Mouse (Mus musculus) frontal cortex, postnatal 10 days (tissue): Measurements from ENCODE around the gene Nrxn1.

Experiments
- DNase-seq, 2 experiments: peaks; one replicate each; pipeline ENCODE4 v3.0.0; 2022; ENCODE audit warnings: low spot score in 2 of 2, mixed read lengths in 1 of 2

The Nrxn1 gene

DNA sequence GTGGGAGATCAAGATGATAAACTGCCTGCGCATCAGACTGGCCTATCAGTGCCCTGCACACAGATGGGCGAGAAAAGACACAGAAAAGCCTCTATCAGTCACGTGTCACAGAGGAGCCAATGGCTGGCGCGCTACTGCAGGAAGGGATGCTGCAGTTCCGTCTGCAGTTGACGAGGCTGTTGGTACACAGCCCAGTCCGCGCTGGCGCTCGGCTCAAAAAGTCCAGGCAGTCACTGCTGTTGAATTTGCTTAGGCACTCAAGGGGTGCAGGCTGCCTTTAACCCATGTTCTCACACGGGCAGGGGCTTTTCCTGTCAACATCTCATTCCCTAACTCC, 1004.6 kb downstream of the Nrxn1 start:
- DNase-seq = peak; percentile 85 to 86

DNA sequence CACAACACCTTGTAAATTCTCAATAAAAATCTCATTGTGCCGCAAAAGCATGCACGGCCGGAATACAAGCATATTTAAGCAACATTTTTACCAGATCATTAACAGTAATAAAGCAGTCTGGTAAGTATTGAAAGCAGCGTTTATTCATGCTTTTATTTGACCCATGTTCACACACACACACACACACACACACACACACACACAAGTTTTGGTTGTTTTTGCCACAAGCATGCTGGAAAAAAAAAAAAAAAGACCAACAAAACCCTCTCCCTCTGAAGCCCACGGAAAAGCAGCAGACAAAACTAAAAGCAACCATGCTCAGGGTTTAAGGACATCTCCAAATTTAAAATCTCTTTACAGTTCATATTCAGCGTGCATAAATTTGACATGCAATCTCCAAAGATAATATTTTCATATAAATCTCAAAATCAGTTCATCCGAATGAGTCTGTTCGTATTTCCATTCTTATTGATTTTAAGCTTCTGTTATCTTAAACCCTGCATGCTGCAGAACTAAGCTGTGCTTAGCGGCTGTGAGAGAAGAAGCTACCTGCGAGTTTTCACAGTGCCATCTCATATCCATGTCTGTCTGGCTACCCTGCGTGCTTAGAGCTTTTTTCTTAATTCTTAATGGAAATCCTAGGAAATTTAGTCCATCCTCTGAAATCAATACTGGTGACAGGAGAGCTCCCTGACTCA, 1005.1 kb downstream of the Nrxn1 start:
- no peak for DNase-seq

DNA sequence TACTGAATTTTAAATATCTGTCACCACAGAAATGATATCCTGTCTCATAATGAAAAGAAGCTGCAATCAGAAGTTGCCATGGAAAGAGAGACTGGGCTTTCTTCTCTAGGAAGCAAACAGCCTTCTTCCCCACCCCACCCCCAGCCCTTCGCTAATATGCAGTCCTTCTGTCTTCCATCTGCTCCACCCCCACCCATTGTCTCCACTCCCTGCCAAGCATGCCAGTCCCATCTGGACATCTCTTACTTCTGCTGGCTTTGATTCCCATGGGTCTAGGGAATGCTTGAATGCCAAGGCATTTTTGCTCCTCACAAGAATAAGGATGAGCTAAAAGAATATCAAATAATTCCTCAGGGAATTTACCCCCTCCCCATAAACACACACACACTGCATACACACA, 1006.0 kb downstream of the Nrxn1 start:
- peak; percentile 31 to 54 for DNase-seq

DNA sequence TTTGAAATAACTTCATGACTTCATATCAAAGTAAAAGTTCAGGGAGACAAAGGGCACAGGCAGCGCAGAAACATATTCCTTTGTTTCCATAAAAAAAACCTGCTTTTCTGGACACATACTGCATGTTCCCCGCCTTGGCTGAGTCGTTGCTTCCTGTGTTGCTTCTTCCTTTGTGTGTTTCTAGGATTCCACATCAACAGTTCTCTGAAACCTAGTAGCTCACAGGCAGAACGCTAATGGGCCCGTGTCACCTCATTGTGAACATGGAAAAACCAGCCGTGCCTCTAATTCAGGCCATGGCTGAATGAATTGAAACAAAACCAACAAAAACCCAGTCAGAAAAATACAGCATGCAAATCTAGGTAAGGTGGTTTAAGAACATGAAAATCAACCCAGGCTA, 1013.9 kb downstream of the Nrxn1 start:
- DNase-seq = no peak

DNA sequence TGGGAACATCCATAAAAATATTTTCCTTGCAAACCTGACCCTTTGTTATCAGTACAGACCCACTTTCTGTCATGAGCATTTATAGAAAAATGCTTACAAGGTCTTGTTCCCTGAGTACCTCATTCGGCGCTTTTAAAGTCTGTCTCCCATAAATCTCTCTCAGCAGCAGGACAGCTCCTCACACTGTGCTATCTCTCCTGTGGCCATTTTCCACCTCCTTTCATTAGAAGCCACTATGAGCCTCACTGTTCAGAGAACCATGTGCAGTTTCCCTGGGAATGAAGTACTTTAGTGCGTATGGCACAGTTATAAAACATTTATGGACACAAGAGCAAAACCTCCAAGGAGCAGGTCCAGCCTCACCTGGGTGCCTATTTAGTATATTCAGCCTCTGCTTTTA, 1014.4 kb downstream of the Nrxn1 start:
- no peak for DNase-seq

DNA sequence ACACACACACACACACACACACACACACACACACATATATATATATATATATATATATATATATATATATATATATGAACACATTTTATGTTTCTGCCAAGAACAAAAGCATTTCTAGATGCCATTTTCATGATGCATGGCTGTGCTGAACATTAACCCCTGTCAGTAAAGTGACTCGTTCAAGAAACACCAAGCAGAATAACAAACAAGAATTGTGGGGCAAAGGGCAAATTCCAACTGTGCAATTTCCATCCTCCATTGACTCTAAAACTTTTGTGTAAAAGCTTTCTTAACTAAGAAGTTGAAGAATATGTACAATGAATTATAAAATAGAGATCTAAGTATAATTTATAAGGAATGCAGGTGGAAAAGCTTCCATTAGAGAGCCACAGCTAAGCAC, 1030.0 kb downstream of the Nrxn1 start:
- no peak for DNase-seq

DNA sequence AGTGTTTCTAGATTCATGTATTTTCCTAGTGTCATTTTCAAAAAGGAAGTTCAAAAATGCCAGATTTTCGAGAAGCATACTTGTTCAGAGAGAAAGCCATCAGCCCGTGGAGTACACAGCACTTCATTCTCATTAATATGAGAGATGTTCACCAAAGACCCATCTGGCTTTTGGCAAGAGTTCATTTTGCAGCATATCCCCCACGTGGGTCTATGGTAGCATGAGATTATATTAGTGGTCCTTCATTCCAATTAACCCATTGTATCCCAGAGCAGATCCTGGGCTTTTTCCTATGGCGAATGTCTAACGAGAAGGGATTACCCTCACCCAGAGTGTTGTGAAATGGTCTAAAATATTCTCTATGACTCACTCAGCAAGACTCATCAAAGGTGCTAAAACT, 1032.0 kb downstream of the Nrxn1 start:
- DNase-seq = no peak

DNA sequence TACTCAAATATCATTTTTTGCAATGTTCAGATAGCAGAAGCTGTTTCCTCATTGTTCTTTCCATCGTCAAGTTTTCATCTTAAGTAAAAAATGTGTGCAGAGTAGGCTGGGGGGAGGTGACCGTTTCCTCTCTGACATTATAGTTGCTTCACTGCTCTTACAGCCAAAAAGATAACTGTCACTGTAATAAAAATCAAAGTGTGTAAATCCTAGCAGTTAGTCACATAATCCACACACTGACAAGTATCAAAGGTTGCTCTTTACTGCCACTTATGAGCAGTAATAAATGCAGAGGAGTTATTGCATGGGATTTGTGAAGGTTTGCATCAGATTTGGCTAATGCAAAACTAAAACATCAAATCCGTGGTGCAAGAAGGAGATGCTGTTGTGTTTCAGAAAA, 1032.7 kb downstream of the Nrxn1 start:
- no peak for DNase-seq

DNA sequence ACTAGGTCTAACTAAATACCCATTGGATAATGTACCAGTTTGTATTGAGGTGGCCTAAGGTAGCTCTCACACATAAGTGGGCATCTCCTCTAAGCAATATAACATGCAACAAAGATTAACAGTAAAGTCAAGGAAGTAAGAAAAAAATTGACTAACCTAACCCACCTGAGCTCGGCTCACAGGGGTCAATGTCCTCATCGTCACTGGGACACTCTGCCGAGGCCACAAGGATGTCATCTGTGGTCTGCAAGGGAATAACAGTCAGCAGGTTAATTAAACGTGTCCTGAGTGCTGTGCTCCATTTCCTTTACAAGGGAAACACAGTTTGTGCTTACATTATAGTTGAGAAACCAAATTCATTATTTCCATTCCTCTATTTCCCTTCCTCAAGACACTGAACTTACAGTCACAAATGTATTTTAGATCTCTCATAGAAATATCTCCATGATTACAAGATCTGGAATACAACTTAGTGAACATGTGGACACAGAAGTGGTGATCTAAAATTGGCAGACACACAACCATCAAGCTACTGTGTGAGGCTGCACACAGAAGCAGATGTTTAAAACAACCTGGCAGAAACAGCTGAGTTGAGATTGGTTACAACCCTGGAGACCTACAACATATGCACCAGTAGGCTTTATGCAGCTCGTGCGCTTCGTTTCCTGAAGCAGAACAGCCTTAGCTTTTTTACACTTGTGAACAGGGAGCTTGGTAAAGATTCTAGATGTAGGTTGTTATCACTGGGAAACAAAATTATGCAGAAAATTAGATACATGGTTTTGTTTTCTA, 1033.4 kb downstream of the Nrxn1 start:
- DNase-seq = no peak

DNA sequence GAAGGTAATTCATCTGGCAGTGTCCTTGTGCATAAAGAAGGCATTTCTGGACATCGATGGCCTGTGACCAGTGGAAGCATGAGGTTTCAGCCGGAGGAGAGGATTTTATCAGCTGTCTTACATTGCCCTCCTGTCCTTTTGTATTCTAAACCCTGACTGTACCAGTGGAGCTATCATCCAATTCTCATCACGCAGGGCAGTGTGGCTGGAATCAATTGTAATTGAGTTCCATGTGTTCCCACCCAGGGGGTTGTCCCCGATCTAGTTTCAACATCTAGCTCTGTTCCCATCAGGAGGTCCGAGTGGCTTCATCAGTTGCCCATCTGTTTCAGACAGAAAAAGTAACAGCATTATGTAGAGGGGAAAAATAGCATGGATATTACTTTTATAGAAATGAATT, 1038.6 kb downstream of the Nrxn1 start:
- no peak for DNase-seq

DNA sequence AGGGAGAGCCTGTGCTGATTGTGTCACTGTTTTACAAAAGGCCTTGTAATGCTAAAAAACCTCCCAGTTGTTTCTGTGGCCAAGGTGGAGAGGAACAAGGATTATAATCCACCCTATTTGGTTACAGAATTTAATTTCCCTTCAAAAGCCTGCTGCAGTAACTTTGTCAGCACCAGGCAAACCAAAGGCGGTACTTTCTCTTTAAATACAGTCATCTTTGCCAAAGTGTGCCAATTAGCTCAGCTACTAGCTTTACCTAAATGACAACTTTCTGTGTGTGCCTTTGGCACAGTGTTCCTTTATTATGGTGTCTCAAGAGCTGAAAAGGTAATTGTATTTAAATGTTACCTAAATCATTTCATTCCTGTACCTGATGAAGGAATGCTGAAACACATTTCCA, 1053.6 kb downstream of the Nrxn1 start:
- DNase-seq = no peak

DNA sequence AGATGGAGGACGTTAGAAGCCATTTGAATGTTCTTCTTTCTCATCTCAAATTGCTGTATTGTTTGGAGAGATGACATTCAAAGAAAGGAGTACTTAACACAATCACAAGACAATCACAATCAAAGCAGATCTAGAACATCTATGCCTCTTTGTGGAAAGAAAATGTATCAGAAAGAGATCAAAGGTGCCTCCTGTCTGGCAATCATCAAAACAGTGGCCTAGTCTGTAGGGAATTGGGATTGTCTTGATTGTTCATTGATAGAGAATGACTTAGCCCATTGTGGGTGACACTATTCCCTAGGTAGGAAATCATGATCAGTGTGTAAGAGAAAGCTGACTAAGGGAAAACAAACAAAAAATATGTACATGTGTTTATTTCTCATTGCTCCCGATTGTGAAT, 1060.5 kb downstream of the Nrxn1 start:
- DNase-seq = no peak

DNA sequence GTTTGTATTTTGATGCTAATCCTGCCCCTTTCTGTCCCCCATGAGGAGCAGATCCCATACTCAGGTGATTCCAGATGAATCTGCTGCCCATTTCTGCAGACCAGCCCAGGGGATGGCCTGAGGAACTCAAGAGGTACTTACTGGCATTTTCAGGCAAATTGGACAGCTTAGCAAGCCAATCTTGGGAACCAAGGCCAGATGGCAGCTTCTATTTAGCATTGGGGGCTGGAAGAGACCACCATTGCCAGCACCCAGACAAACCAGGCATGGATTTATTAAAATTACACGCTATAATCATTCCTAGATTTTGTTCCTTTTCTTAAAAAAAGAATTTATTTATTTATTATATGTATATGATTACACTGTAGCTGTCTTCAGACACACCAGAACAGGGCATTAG, 1076.2 kb downstream of the Nrxn1 start:
- DNase-seq = no peak

DNA sequence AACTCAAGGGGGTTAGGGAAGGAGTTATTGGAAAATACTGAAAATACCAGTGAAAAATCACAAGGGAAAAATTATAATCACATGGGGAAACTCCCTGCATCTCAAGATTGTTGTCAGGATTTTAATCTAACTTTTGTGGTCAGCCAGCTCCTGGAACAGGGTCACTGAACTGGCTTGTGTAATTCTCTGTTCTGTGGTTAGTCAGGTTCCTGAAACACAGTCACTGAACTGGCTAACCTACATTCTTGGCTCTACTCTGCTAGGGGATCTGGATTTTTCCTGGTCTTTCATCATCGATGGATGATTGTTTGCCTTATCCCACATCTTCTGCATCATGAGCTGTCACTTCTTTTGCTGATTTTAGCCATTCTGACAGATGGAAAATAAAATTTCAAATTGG, 1081.1 kb downstream of the Nrxn1 start:
- DNase-seq = no peak

DNA sequence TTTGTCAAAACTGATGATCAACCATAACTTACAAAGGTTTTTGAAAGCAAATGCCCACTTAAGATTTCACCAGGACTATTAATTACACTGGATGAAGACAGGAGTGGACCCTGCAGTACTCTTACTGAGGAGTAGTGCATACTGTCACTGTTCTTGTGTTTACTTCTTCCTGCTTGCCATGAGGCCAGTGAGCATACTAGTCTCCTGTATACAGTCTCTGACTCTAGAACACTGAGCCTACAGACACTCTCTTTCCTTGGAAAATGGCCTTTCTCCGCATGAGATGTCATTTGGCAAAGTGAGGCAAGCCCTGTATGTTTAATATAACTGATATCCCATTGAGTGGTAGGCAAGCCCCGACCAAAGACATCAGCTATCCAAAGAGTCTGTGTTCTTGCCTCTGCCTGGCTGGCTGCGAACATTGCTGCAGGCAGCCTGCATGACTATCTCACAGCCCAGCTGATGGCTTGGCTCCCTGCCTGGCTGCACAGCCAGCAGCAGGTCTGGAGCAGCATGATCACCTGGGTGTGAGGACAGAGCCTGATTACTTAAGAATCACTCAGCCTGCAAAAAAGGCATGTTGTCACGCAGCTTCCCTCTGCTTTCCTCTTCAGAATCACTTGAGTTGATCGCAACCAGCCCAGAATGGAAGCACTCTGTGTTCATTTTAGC, 1085.3 kb downstream of the Nrxn1 start:
- DNase-seq = no peak

DNA sequence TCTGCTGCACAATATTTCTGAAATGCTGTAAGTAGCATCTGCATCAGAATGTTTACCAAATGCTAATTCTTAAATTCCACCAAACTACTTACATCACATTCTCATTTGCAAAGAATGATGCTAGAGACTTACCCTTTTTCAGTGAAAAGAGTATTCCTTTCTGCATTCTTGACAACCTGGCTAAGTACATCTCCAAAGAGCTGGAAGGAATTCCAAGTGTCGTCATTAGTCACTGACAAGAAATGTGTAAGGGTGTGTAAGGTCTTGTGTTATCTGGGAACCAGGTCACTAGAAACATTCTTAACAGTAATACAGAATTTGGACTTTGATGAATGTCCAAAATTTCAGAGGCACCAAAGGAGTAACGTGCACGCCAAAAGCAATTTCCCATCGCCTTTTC, 1102.2 kb downstream of the Nrxn1 start:
- no peak for DNase-seq
